Mouse (Mus musculus) limb, embryonic 14.5 days (tissue): ENCODE data around the gene Wdr54. TPM values are rescaled to one million over a fixed set of nuclear protein-coding genes. Genes with fewer than 3 reads are reported as not detected.

Source experiments
- ATAC-seq: fragments of 200-750 bp; cut with Nextera tagmentation; 2 replicates; pipeline ENCODE4 v1.8.0; 2017; ENCODE audit warnings: low read depth, moderate number of reproducible peaks, moderate TSS enrichment; ENCODE audit not compliant: low FRiP score
- DNase-seq: peaks from one replicate; pipeline ENCODE4 v3.0.0-alpha.2; 2015; ENCODE audit warnings: low spot score
- H3K27ac ChIP-seq: fragments of 300-500 bp; sonication (generic); replicated peaks from 2 replicates; pipeline ENCODE4 v1.5.1; 2014; ENCODE audit warnings: low read depth, mild to moderate bottlenecking, low read length, moderate library complexity, mixed read lengths
- H3K27me3 ChIP-seq: fragments of 300-500 bp; sonication (generic); 2 replicates; pipeline ENCODE4 v1.6.1; 2014; ENCODE audit warnings: low read length, mixed read lengths; ENCODE audit not compliant: control insufficient read depth, insufficient read depth
- H3K36me3 ChIP-seq: fragments of 300-500 bp; sonication (generic); 2 replicates; pipeline ENCODE4 v1.6.1; 2014; ENCODE audit warnings: mild to moderate bottlenecking, low read length, moderate library complexity, mixed read lengths; ENCODE audit not compliant: control insufficient read depth, insufficient read depth
- H3K4me1 ChIP-seq: fragments of 300-500 bp; sonication (generic); 2 replicates; pipeline ENCODE4 v1.6.1; 2014; ENCODE audit warnings: antibody characterized with exemption, low read length, mixed read lengths; ENCODE audit not compliant: control insufficient read depth, insufficient read depth
- H3K4me2 ChIP-seq: fragments of 300-500 bp; sonication (generic); replicated peaks from 2 replicates; pipeline ENCODE4 v1.6.1; 2014; ENCODE audit warnings: low read depth, mild to moderate bottlenecking, low read length, moderate library complexity; ENCODE audit not compliant: severe bottlenecking
- H3K4me3 ChIP-seq: fragments of 300-500 bp; sonication (generic); replicated peaks from 2 replicates; pipeline ENCODE4 v1.5.1; 2014; ENCODE audit warnings: low read length
- H3K9ac ChIP-seq: fragments of 300-500 bp; sonication (generic); 2 replicates; pipeline ENCODE4 v1.6.1; 2014; ENCODE audit warnings: mild to moderate bottlenecking, low read depth, low read length, moderate library complexity; ENCODE audit not compliant: severe bottlenecking
- H3K9me3 ChIP-seq: fragments of 300-500 bp; sonication (generic); 2 replicates; pipeline ENCODE4 v1.6.1; 2016; ENCODE audit warnings: low read length; ENCODE audit not compliant: control insufficient read depth
- POLR2A ChIP-seq: fragments of 200-500 bp; IDR thresholded peaks from 2 replicates; pipeline ENCODE4 v1.8.0; 2012; ENCODE audit warnings: inconsistent platforms, mild to moderate bottlenecking, moderate library complexity, borderline replicate concordance; ENCODE audit not compliant: insufficient read depth, insufficient read length; ENCODE audit errors: extremely low read depth
- WGBS: fragments of 180-500 bp; shearing (Covaris S2); extraction: QIAGEN DNeasy Blood & Tissue Kit; methylation state at CpG from one replicate; pipeline ENCODE4 v1.1.7; 2014; 5-methylcytosine and 5-hydroxymethylcytosine counted together
- polyA plus RNA-seq, 2 experiments: library from polyadenylated mRNA; depleted of rRNA in 1 of 2; stranded (reverse) in 1 of 2; unstranded in 1 of 2; fragments of >200 nt; fragmentation: Nextera tagmentation in 1 of 2; extraction: Ambion mirVana in 1 of 2; gene quantifications; 2 replicates each; pipeline versions ENCODE4 v1.2.1 to v1.2.3; 2012 to 2014

Wdr54 gene
- polyA plus RNA-seq, 2 experiments, result 5.5 to 13.1 TPM

DNA sequence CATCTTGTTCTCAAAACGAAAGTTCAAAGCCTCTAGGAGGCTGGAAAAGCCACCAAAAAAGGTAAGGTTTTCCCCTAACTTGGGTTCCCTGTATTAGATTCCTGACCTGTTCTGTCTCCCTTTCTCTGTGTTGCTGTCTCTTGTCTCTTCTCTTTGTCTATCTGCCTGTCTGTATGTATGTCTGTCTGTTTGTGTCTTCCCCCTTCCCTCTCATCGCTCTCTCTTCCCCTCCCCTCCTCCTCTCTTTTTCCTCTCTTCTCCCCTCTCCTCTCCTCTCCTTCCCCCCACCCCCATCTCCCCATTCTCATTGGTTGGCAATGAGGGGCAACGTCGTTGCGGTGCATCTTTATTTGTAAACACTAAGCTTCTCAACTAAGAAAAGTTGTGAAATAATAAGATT, 30.9 kb downstream of the Wdr54 start, which contains the start of gene Ino80b:
Ino80b (minus strand) TSS at position 101 of the 400 bp plus-strand sequence.
- peak within 1 kb of the TSS; percentile 75 for H3K4me2 ChIP-seq
- DNase-seq, result no peak
- WGBS, result 30% methylated on average over 5 of the region's 5 CpGs
- 0 out of 2 replicates have a peak, but pooled peaks cover 4% of the 10 kb centered on the region for H3K36me3 ChIP-seq
- peak within 1 kb of the TSS; percentile 59 for H3K9ac ChIP-seq
- ATAC-seq, result no peak
- TF ChIP-seq POLR2A, result no peak
- H3K4me3 ChIP-seq, result peak within 1 kb of the TSS; percentile 62
- H3K9me3 ChIP-seq, result no peaks in the 10 kb centered on the region
- H3K27me3 ChIP-seq, result no peaks in the 10 kb centered on the region
- peak within 1 kb of the TSS; percentile 34; the same call in 1 of the 2 replicates for H3K27ac ChIP-seq
- peaks cover 22% of the 10 kb centered on the region for H3K4me1 ChIP-seq

GRCm38 (mm10) chr6:83124851-83125312, 31.3 kb downstream of the Wdr54 start:
- H3K4me3 ChIP-seq, result peak overlapping the region; percentile 62
- no peaks in the 10 kb centered on the region for H3K9me3 ChIP-seq
- H3K27ac ChIP-seq, result peak overlapping the region; percentile 34; the same call in 1 of the 2 replicates
- TF ChIP-seq POLR2A, result no peak
- peak; percentile 14; the same call in 1 of the 2 replicates for ATAC-seq
- H3K4me1 ChIP-seq, result peaks cover 26% of the 10 kb centered on the region
- no peaks in the 10 kb centered on the region for H3K27me3 ChIP-seq
- H3K36me3 ChIP-seq, result 0 out of 2 replicates have a peak, but pooled peaks cover 4% of the 10 kb centered on the region
- under 1% methylated on average over 30 of the region's 30 CpGs for WGBS
- H3K4me2 ChIP-seq, result peak overlapping the region; percentile 75
- peak overlapping the region; percentile 59 for H3K9ac ChIP-seq
- DNase-seq, result peak; percentile 97

GRCm38 (mm10) chr6:83122961-83123360, 33.2 kb downstream of the Wdr54 start:
- no peaks in the 10 kb centered on the region for H3K9me3 ChIP-seq
- DNase-seq (no peak), ATAC-seq (no peak)
- no peak overlapping the region for H3K27ac ChIP-seq
- peaks cover 23% of the 10 kb centered on the region for H3K36me3 ChIP-seq
- H3K4me3 ChIP-seq, result 0 out of 2 replicates have a peak overlapping the region, but pooled peaks have one; percentile 73
- H3K4me1 ChIP-seq, result peaks cover 31% of the 10 kb centered on the region
- H3K9ac ChIP-seq, result no peak overlapping the region
- 78% methylated on average over 5 of the region's 5 CpGs for WGBS
- peak overlapping the region; percentile 96 for H3K4me2 ChIP-seq
- no peaks in the 10 kb centered on the region for H3K27me3 ChIP-seq
- no peak for TF ChIP-seq POLR2A

- DNase-seq, result no peak
Observed at GRCm38 (mm10) chr6:83121863-83122710, 34.1 kb downstream of the Wdr54 start.

More at GRCm38 (mm10) chr6:83121863-83122710, 34.1 kb downstream of the Wdr54 start:
- Histone ChIP-seq H3K27me3 (no peaks in the 10 kb centered on the region), H3K9ac (peak overlapping the region; percentile 89), H3K9me3 (no peaks in the 10 kb centered on the region), H3K27ac (peak overlapping the region; percentile 99), H3K4me3 (peak overlapping the region; percentile 73), H3K36me3 (peaks cover 32% of the 10 kb centered on the region), H3K4me2 (peak overlapping the region; percentile 96), H3K4me1 (peaks cover 31% of the 10 kb centered on the region)
- WGBS, result 1% methylated on average over 34 of the region's 52 CpGs
- no peak for TF ChIP-seq POLR2A
- ATAC-seq, result peak; percentile 3; the same call in 1 of the 2 replicates
